Mouse (Mus musculus): Measurements from ENCODE around the gene Zbtb20. TPM values are rescaled to one million over a fixed set of nuclear protein-coding genes. Genes with fewer than 3 reads are reported as not detected.

Gene Zbtb20
- polyA plus RNA-seq, 1 experiment: 0.13 TPM

DNA sequence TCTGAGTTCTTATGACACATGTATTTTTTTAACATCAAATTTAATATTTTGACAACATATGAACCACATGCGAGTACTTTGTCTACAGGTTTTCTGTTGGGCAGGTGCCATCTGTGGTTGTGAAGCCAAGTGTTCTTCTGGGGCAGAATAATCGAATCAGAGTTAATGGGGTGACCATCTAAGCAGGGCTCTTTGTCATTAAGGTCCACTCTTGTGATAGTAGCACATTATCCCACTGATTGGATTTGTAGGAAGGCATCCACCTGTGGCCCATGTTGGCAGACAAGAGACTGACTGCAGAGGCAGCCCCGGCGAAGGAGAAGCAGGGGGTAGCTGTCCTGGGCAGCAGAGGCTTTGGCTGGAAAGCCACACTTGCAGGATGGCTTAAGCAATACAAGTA lies 254.3 kb downstream of the Zbtb20 start:
- TF ChIP-seq GATA1 (IDR thresholded peaks at IDR 0.05; ENCODE audit: low read length) (no peak), TAL1 (IDR thresholded peaks at IDR 0.05; ENCODE audit: low read length) (no peak)
- H3K9me3 ChIP-seq (ENCODE audit: control insufficient read depth, low read length): no peaks in the 10 kb centered on the region
- no peaks in the 10 kb centered on the region for H3K27me3 ChIP-seq (ENCODE audit: control insufficient read depth)
- H3K4me3 ChIP-seq (replicated peaks): no peak overlapping the region
- no peaks in the 10 kb centered on the region for H3K36me3 ChIP-seq (ENCODE audit: control insufficient read depth)
- no peaks in the 10 kb centered on the region for H3K4me1 ChIP-seq (ENCODE audit: control insufficient read depth)

DNA sequence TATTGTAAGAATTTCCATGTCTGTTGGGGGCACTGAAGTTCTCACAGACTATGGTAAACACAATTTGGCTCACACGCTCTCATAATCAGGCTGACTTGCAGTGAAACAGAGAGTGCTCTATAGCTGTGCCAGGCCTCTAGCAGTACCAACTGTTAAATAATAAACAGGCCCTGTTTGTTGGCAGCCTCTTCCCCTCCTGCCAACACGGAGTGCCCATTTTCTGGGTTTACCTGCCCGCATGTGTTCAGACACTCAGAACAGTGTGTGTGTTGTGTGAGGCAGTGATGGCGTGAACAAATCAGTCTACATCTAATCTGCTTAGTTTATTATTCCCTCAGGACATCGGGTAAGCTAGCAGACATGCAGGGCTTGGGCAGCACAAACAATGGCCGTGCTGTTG lies 254.9 kb downstream of the Zbtb20 start:
- no peak overlapping the region for H3K4me3 ChIP-seq (replicated peaks)
- no peaks in the 10 kb centered on the region for H3K27me3 ChIP-seq (ENCODE audit: control insufficient read depth)
- no peaks in the 10 kb centered on the region for H3K36me3 ChIP-seq (ENCODE audit: control insufficient read depth)
- H3K4me1 ChIP-seq (ENCODE audit: control insufficient read depth): no peaks in the 10 kb centered on the region
- H3K9me3 ChIP-seq (ENCODE audit: control insufficient read depth, low read length): no peaks in the 10 kb centered on the region
- TF ChIP-seq TAL1 (IDR thresholded peaks at IDR 0.05; ENCODE audit: low read length): no peak
- TF ChIP-seq GATA1 (IDR thresholded peaks at IDR 0.05; ENCODE audit: low read length): no peak

DNA sequence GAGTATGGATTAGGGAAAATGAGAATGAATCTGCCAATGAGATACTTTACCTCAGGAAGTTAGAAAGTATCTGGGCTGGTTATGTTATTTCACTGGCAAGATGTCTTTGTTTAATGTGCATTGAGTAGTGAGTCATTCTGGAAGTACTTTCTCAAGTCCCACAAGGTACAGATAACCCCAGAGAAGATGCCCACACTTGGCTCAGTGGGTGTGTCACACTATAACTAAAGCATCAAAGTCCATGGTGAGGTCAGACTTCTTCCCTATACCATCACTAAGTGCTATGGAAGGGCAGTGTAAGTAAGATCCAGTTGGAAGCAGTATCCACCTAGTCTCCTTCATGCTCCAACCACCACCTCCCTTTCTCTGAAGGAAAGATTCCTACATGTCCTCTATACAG lies 255.4 kb downstream of the Zbtb20 start:
- H3K4me3 ChIP-seq (replicated peaks): no peak overlapping the region
- no peaks in the 10 kb centered on the region for H3K36me3 ChIP-seq (ENCODE audit: control insufficient read depth)
- H3K9me3 ChIP-seq (ENCODE audit: control insufficient read depth, low read length): no peaks in the 10 kb centered on the region
- no peak for TF ChIP-seq GATA1 (IDR thresholded peaks at IDR 0.05; ENCODE audit: low read length)
- no peak for TF ChIP-seq TAL1 (IDR thresholded peaks at IDR 0.05; ENCODE audit: low read length)
- no peaks in the 10 kb centered on the region for H3K27me3 ChIP-seq (ENCODE audit: control insufficient read depth)
- H3K4me1 ChIP-seq (ENCODE audit: control insufficient read depth): no peaks in the 10 kb centered on the region

DNA sequence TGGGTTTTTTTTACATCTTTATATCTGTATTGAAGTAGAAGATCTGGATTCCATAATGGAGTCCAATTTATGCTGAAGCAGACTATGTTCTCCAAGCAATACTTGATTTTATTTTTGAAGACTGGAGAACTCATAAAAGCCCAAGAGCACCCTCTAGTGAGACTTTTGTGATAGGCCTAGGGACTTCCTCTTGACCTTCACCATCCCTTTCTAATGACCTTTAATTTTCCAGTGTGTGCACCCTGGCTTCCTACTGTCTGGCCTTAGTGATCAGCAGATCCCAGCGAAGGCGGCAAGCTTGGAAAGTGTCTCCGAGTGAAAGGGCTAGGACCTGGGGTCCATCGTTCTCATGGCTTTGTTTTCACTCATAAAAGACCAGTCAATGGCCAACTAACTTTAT lies 292.8 kb downstream of the Zbtb20 start:
- TF ChIP-seq GATA1 (IDR thresholded peaks at IDR 0.05; ENCODE audit: low read length): no peak
- no peak for TF ChIP-seq TAL1 (IDR thresholded peaks at IDR 0.05; ENCODE audit: low read length)
- H3K4me1 ChIP-seq (ENCODE audit: control insufficient read depth): no peaks in the 10 kb centered on the region
- no peaks in the 10 kb centered on the region for H3K27me3 ChIP-seq (ENCODE audit: control insufficient read depth)
- H3K9me3 ChIP-seq (ENCODE audit: control insufficient read depth, low read length): no peaks in the 10 kb centered on the region
- no peaks in the 10 kb centered on the region for H3K36me3 ChIP-seq (ENCODE audit: control insufficient read depth)
- H3K4me3 ChIP-seq (replicated peaks): no peak overlapping the region

DNA sequence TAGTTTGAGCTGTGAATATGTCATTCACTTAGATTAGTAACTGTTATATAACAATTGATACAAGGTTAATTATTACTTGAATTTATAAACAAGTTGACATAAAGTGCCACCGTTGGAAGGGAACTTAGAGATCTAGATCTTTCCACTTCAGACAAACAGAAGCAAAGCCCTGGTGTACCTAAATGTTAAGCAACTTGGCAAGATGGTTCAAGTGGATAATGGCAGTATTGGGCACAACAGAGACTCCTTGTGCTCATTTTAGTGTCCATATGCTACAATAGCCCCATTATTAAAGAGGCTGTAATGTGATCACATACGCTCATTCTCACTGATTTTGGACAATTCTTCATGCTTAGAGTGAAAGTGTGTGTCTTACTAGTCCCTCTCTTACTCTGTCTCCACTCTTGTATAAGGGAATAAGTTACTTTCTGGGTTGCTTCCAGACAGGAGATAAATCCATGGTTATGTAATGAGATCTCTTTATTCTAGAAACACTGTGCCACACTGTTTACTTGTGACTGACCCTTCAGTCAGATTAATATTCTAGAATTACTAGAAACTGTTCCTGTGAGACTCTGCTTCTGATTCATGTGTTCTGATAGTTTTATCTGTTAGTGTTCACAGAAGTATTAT lies 293.7 kb downstream of the Zbtb20 start:
- no peaks in the 10 kb centered on the region for H3K9me3 ChIP-seq (ENCODE audit: control insufficient read depth, low read length)
- no peaks in the 10 kb centered on the region for H3K4me1 ChIP-seq (ENCODE audit: control insufficient read depth)
- no peak for TF ChIP-seq GATA1 (IDR thresholded peaks at IDR 0.05; ENCODE audit: low read length)
- TF ChIP-seq TAL1 (IDR thresholded peaks at IDR 0.05; ENCODE audit: low read length): no peak
- no peaks in the 10 kb centered on the region for H3K27me3 ChIP-seq (ENCODE audit: control insufficient read depth)
- no peaks in the 10 kb centered on the region for H3K36me3 ChIP-seq (ENCODE audit: control insufficient read depth)
- no peak overlapping the region for H3K4me3 ChIP-seq (replicated peaks)

DNA sequence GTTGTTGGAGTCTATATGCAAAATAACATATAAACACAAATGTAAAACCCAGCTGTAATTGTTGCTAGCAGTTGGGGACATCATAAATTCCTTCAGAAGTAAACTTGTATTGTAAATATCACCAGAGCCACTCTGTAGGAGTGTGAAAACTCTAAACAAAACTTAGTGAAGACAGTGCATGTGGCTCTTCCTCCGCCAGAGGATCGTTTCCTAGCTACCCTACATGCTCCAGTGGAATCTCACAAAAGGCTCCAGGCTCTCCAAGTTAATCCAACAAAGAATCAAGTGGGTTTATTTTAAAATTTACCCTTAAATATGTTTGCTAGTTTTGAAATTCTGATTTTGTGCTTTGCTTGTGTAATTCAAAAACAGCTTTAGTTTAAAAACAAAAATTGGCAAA lies 296.5 kb downstream of the Zbtb20 start:
- TF ChIP-seq TAL1 (IDR thresholded peaks at IDR 0.05; ENCODE audit: low read length): no peak
- no peak for TF ChIP-seq GATA1 (IDR thresholded peaks at IDR 0.05; ENCODE audit: low read length)
- Histone ChIP-seq H3K27me3 (ENCODE audit: control insufficient read depth) (no peaks in the 10 kb centered on the region), H3K4me1 (ENCODE audit: control insufficient read depth) (no peaks in the 10 kb centered on the region), H3K4me3 (replicated peaks) (no peak overlapping the region), H3K9me3 (ENCODE audit: control insufficient read depth, low read length) (no peaks in the 10 kb centered on the region), H3K36me3 (ENCODE audit: control insufficient read depth) (no peaks in the 10 kb centered on the region)

DNA sequence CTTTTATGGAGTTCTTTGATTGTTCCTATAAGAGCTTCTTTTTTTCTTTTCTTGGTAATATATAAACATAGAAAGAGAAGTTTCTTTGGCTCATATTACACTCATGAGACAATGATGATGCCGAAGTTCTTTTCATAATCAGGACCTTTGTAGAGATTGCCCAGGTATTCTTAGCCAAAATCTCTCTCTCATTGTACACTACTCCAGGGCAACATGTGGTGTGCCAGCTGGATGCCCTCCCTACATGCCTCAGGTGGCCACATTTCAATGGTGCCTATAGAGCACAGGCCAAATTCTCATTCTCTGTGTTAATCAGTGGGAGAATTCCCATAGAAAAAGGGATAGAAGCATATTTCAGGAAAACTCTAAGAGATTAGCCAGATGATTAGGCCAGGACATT lies 297.2 kb downstream of the Zbtb20 start:
- Histone ChIP-seq H3K4me1 (ENCODE audit: control insufficient read depth) (no peaks in the 10 kb centered on the region), H3K36me3 (ENCODE audit: control insufficient read depth) (no peaks in the 10 kb centered on the region), H3K27me3 (ENCODE audit: control insufficient read depth) (no peaks in the 10 kb centered on the region), H3K9me3 (ENCODE audit: control insufficient read depth, low read length) (no peaks in the 10 kb centered on the region), H3K4me3 (replicated peaks) (no peak overlapping the region)
- TF ChIP-seq GATA1 (IDR thresholded peaks at IDR 0.05; ENCODE audit: low read length) (no peak), TAL1 (IDR thresholded peaks at IDR 0.05; ENCODE audit: low read length) (no peak)

DNA sequence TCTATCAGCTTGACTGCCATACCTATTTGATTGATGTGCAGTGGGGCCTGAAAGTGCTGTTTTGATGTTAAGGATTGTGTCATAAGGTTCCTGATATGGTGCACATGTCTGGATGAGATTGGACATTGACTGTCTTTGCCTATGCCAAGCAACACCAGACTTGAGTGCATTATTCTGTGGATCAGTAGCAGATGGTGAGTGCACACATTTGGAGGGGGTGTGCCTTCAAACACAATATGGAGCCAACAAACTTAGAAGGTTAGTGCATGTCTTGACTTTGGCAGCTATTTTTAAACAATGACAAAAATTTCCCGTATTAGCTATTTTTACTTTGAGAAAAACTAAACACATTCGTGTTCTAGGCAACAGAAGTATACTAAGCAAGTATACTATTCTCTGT lies 299.1 kb downstream of the Zbtb20 start:
- H3K4me3 ChIP-seq (replicated peaks): no peak overlapping the region
- no peaks in the 10 kb centered on the region for H3K4me1 ChIP-seq (ENCODE audit: control insufficient read depth)
- no peak for TF ChIP-seq TAL1 (IDR thresholded peaks at IDR 0.05; ENCODE audit: low read length)
- no peak for TF ChIP-seq GATA1 (IDR thresholded peaks at IDR 0.05; ENCODE audit: low read length)
- no peaks in the 10 kb centered on the region for H3K36me3 ChIP-seq (ENCODE audit: control insufficient read depth)
- no peaks in the 10 kb centered on the region for H3K9me3 ChIP-seq (ENCODE audit: control insufficient read depth, low read length)
- H3K27me3 ChIP-seq (ENCODE audit: control insufficient read depth): no peaks in the 10 kb centered on the region

DNA sequence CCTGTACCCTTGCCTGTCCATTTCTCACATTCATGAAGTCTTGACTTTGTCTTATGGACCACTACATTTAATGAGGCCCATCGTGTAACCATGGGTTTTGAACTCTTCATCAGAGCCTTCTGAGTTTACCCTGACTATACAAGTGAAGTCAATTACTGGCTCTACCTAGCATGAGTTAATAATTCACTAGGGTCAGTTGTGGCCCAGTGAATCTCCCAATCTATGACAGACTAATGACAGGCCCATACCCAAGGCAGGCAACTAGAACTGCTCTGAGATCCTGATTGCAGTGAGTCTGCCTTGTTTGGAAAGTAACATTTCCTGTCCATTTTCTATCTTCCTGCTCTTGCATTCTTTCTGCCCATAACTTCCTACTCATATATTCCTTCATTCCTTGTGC lies 305.4 kb downstream of the Zbtb20 start:
- Histone ChIP-seq H3K27me3 (ENCODE audit: control insufficient read depth) (no peaks in the 10 kb centered on the region), H3K9me3 (ENCODE audit: control insufficient read depth, low read length) (no peaks in the 10 kb centered on the region), H3K36me3 (ENCODE audit: control insufficient read depth) (no peaks in the 10 kb centered on the region), H3K4me3 (replicated peaks) (no peak overlapping the region), H3K4me1 (ENCODE audit: control insufficient read depth) (no peaks in the 10 kb centered on the region)
- TF ChIP-seq GATA1 (IDR thresholded peaks at IDR 0.05; ENCODE audit: low read length): no peak
- TF ChIP-seq TAL1 (IDR thresholded peaks at IDR 0.05; ENCODE audit: low read length): no peak

DNA sequence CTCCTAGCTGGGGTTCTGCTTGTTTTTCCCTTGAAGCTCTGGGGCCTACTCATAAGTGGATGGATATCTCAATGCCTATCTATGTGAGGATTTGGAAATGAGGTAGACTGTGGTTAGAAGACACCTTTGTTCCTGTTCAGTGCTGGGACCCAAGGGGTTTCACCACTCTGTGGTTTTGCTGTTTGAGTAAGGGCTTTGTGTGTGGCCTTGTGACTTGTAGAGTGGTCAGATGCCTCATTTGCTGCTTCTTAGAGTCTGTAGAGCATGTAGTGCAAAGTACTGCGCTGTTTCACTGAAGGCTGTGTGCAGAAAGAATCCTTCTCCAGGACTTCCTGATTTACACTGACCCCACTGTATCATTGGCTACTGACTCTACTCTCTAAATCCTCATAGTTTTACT lies 314.7 kb downstream of the Zbtb20 start:
- Histone ChIP-seq H3K4me1 (ENCODE audit: control insufficient read depth) (no peaks in the 10 kb centered on the region), H3K4me3 (replicated peaks) (no peak overlapping the region), H3K9me3 (ENCODE audit: control insufficient read depth, low read length) (no peaks in the 10 kb centered on the region), H3K36me3 (ENCODE audit: control insufficient read depth) (no peaks in the 10 kb centered on the region), H3K27me3 (ENCODE audit: control insufficient read depth) (no peaks in the 10 kb centered on the region)
- TF ChIP-seq TAL1 (IDR thresholded peaks at IDR 0.05; ENCODE audit: low read length) (no peak), GATA1 (IDR thresholded peaks at IDR 0.05; ENCODE audit: low read length) (no peak)

All from erythroblast, embryonic 14.5 days (primary cell).